Mouse (Mus musculus) left cerebral cortex, postnatal 25 days (tissue): Measurements from ENCODE around the gene Gimap7. TPM values are rescaled to one million over a fixed set of nuclear protein-coding genes. Genes with fewer than 3 reads are reported as not detected.

ENCODE experiments used
- DNase-seq, 2 experiments: peaks; one replicate each; pipeline ENCODE4 v3.0.0; 2022; ENCODE audit warnings: low spot score in 2 of 2, mixed read lengths in 1 of 2
- intact Hi-C: fragments of 180-260 bp; cut with DNase I; formaldehyde crosslinking; loops from one replicate; pipeline ENCODE4 v1.15.1; 2025
- total RNA-seq, 2 experiments: library from RNA; stranded (reverse); gene quantifications; 2 replicates each; pipeline ENCODE4 v1.2.3; 2021

The Gimap7 gene
- total RNA-seq, 2 experiments from 2014 or later: not detected

DNA sequence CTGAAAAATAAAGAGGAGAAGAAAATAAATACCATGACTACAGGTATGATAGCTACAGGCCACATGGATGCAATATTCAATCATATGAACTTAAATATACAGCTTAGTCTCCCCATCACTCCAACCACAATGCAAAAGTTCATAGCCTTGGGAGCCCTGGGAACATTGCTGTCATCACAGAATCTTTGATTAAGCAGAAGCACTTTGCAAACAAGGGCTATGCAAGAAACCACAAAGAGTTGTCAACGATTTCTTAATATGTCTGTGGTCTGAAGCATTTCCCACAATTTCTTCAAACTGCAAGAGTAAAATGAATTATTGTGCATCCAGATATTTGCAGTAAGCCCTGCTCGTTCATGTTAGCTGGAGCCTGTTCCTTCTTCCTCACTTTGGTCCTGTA is 18.6 kb downstream of the Gimap7 start:
- DNase-seq: no peak
- intact Hi-C loops: no loop called here

DNA sequence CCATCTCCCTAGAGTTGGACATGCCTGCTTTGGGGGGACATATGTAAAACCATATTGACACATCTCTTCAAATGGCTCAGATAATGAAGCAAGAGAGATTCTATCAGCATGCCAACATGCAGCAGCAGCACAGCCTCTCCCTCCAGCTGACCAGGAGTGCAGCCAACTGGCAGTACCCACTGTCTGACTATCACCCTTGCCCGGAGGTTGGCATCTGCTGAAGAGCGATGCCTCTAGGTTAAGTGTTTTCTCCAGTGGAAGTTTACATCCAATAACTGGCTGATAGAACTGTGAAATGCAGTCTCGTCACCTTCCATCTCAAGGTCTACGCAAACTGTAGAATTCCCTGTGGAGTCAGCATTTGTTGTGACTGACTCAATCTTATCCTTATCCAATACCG is 19.3 kb downstream of the Gimap7 start:
- intact Hi-C loops: no loop called here

GRCm38 (mm10) chr6:48738961-48739779 is 20.7 kb downstream of the Gimap7 start, which contains the start of gene Gimap1:
Gimap1 (plus strand) TSS chr6:48739054.
- intact Hi-C loops: no loop called here
- DNase-seq: no peak

More for the DNA sequence above, 19.3 kb downstream of the Gimap7 start:
- no peak for DNase-seq

DNA sequence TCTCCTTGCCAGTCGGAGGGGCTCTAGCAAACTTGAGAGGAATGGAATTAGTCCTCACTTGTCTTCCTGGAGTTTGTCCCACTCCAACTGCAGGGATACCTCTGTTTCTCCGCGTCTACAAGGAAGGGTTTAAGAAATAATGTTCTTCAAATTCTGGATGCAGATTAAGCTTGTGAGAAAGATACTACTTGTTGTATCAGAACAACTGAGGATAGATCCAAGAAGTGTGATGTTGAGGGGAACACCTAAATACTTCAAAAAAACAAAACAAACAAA is 21.3 kb downstream of the Gimap7 start:
- DNase-seq: no peak
- intact Hi-C loops: no loop called here

- intact Hi-C loops: no loop called here
- DNase-seq: no peak
These were observed 22.2 kb downstream of the Gimap7 start for GRCm38 (mm10) chr6:48740501-48741169.

DNA sequence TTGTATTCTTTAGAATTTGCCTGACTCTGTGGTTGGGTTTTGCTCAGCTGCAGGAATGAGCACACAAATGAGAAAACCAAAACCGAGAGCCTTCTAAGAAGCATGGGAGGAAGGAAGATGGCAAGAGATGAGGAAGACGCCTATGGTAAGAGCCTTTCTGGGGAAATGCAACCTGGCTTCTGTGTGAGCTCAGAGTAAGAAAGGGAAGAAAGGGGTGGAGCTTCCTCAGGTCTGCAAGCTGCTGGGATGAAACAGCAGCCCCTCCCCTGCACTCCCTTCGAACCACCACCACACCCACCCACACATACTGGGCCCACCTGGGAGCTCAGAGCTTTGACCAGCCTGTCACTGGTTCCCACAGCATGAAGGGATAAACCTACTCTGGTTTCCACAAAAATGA is 22.9 kb downstream of the Gimap7 start:
- no peak for DNase-seq
- intact Hi-C loops: no loop called here

DNA sequence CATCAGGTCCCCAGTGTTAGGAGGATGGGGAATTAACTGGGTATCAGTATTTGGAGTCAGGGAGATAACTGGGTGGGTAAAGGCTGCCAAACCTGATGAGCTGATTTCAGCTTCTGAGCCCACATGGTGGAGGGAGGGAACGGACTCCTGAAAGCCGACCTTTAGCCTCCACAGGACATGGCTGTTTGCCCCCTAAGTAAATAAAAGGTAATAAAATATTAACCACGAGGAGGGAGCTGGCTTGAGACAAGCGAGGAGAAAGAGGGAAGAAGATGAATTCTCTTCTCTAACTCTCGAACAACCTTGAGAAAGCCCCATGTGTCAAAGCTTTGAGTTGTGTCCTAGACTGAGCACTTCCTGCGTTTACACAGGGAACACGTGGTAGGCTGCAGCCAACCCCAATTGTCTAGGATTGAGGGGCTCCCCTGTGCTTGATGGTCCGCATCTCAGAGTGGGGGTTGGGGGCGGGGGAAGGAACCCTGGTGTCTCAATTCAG is 23.3 kb downstream of the Gimap7 start:
- no peak for DNase-seq
- intact Hi-C loops: no loop called here

DNA sequence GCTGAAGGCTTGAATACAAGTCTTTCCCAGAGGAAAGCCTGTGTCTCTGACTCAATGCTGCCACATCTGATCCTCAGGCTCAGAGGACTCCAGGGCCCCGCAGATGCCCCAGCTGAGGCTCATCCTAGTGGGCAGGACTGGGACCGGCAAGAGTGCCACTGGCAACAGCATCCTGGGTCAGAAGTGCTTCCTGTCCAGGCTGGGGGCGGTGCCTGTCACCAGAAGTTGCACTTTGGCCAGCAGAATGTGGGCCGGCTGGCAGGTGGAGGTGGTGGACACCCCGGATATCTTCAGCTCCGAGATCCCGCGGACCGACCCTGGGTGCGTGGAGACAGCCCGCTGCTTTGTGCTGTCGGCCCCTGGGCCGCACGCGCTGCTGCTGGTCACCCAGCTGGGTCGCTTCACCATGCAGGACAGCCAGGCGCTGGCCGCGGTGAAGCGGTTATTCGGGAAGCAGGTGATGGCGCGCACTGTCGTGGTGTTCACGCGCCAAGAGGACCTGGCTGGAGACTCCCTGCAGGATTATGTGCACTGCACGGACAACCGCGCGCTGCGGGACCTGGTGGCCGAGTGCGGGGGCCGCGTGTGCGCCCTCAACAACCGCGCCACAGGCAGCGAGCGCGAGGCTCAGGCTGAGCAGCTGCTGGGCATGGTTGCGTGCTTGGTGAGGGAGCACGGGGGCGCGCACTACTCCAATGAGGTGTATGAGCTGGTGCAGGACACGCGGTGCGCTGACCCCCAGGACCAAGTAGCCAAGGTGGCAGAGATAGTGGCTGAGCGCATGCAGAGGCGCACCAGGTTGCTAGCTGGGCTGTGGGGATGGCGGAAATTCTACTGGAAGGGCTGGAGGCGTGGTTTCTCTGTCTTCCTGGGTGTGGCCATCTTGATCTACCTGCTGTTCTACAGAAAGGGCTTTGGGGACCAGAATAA is 24.3 kb downstream of the Gimap7 start:
- peak; percentile 14 to 18 for DNase-seq
- intact Hi-C loops: no loop called here

DNA sequence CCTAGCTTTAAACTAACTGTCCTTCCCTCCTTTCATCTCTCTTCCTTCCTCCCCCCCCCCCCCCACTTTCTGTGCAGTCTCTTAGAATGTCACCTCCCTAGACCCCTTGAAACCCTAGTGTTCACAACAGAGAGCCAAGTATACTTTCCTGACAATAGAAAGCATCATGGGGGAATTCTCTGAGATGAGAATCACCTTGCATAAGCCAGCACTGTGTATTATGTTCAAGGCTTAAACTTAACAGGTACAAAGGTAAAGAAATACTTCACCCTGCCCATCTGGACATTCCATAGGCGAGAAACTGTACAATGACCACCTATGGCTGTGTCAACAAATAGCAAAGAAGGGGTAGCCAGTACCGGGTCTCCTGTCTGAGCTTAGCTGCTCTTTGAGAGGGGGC is 27.1 kb downstream of the Gimap7 start:
- intact Hi-C loops: no loop called here
- DNase-seq: no peak

- intact Hi-C loops: no loop called here
- peak in 1 of 2 experiments; percentile 9 for DNase-seq
These were observed 27.8 kb downstream of the Gimap7 start, which contains the start of gene Gimap5 for GRCm38 (mm10) chr6:48745959-48746889. Gimap5 (plus strand) TSS chr6:48746197.

- intact Hi-C loops: no loop called here
- no peak for DNase-seq
These were observed 28.9 kb downstream of the Gimap7 start for GRCm38 (mm10) chr6:48747091-48747966.

DNA sequence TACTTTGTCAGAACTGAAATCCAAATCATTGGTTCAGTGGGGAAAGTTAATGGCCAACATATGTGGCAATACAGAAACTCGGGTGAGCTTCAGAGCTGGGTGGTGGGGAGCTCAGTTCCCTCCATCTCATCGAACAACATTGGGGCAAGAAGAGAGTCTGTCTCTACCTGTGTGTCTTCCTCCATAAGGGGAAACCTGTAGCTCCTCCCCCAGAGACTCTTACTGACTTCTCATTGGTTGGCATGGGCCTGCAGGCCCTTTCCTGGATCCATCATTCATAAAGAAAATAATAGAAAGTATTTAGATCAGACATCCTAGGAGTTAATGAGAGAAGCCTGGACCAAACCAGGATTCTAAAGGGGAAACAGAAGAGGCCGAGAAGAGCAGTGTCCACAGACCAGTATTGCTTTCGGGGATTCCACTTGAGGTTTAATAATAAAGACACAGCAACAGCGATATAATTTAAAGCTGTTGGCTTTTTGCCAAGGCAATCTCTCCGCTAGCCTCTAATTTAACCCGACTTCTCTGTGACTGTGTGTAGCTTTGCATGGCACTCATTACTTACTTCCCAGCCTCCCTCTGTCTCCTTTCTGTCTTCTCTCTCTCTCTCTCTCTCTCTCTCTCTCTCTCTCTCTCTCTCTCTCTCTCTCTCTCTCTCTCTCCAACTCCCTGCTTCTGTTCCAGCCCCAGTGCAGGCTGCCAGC is 45.3 kb downstream of the Gimap7 start:
- no peak for DNase-seq
- intact Hi-C loops: no loop called here

- intact Hi-C loops: no loop called here
- DNase-seq: no peak
These were observed 46.1 kb downstream of the Gimap7 start for GRCm38 (mm10) chr6:48764496-48764895.

DNA sequence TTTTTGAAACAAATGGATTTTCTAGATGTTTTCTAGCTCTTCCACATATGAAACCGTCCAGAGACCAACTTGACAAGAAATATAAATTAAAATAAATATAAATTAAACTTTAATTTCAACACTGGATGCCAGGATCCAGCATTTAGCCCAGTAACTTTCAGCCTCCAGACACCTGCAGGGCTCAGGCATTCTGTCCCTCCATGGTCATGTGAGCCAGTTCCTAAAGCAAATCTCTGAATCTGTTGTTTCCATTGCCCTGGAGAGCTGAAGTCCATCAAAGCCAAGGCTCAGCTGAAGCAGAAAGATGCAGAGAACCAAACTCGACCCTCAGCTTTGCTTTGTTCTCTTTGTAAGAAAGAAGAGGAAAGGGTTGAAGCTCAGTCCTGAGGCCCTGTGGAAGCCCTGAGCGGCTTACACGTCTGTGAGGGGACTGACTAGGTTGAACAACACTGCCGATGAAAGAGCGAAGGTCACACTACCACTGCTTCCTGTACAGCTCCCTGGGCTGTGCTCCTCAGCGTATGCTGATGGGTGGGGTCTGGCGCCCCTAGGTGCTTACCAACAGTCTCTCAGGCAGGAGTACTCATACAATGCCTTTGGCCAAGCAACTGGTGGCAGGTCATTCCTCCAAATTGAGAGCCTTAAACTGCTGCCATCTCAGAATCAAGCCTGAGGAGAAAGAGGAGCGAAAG is 49.9 kb downstream of the Gimap7 start:
- no peak for DNase-seq
- intact Hi-C loops: no loop called here

DNA sequence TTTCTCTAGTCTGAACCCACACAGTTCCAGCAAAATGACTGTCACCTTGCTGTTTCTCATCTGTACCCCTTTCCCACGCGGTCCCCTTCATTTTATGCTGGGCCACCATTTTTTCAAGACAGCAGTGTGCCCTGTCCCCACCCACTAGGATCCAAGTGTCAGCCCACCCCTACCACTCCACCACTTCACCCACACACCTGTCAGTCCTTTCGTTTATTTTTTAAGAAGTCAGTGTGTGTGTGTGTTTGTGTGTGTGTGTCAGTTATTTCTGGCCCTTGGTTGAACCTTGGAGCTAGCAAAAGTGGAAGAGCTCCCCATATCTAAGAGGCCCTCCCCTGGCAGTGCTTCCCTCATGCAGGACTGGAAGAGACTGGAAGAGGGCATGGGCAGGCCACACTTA is 50.5 kb downstream of the Gimap7 start:
- DNase-seq: no peak
- intact Hi-C loops: no loop called here

DNA sequence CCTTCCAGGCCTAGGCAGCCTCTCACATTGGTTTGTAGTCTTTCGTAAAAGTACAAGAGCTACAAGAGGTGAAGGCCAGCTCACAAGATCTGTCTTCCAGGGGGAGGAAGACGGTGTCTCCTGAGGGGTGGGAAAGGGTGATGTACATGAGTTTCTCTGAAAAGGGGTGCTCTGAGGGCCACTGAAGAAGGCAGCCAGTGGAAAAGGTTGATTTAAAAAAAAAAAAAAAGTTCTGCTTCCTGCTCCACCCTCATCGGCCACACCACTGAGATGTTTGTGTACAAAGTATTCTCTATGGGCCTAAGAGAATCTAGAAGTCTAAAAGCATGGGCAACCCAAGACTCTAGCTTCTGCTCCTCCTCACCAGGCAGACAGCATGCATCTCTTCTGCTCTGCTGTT is 52.3 kb downstream of the Gimap7 start, which contains the start of gene Gimap3:
Gimap3 (minus strand) TSS at position 156 of the 400 bp plus-strand sequence.
- no peak for DNase-seq
- intact Hi-C loops: loop anchor here (5.0 to 10.0 kb wide), 2 partner anchors 188 to 226 kb away; no protein-coding TSS in a partner anchor

GRCm38 (mm10) chr6:48772030-48772429 is 53.6 kb downstream of the Gimap7 start:
- DNase-seq: peak; percentile 78 to 82

More at GRCm38 (mm10) chr6:48772030-48772429, 53.6 kb downstream of the Gimap7 start:
- intact Hi-C loops: loop anchor here (1.0 to 10.0 kb wide), 3 partner anchors 128 to 227 kb away; no protein-coding TSS in a partner anchor
